Mouse (Mus musculus): ENCODE measurements around the gene Clpb. TPM values are rescaled to one million over a fixed set of nuclear protein-coding genes. Genes with fewer than 3 reads are reported as not detected.

Clpb gene
- polyA plus RNA-seq, 1 experiment: 16.8 TPM

GRCm38 (mm10) chr7:101681565-101682071 lies 18.2 kb downstream of the Clpb start:
- Histone ChIP-seq H3K27ac (ENCODE audit: control insufficient read depth, insufficient read depth, low read length) (no peak overlapping the region), H3K4me3 (ENCODE audit: control insufficient read depth, insufficient read depth, low read length) (no peak overlapping the region), H3K36me3 (ENCODE audit: control insufficient read depth, insufficient read depth, low read length) (no peaks in the 10 kb centered on the region), H3K27me3 (ENCODE audit: control insufficient read depth, insufficient read depth, low read length) (no peaks in the 10 kb centered on the region), H3K4me1 (replicated peaks; ENCODE audit: control insufficient read depth, insufficient read depth, low read length) (no peaks in the 10 kb centered on the region)
- no peak for DNase-seq
- WGBS: 98% methylated on average over 6 of the region's 6 CpGs
- TF ChIP-seq POLR2A (IDR thresholded peaks at IDR 0.05; ENCODE audit: control insufficient read depth, extremely low read depth, insufficient read depth, low read length, poor library complexity): no peak
- TF ChIP-seq CTCF (IDR thresholded peaks at IDR 0.05; ENCODE audit: borderline replicate concordance, control insufficient read depth, extremely low read depth, insufficient read depth, low read length, poor library complexity): no peak

- no peaks in the 10 kb centered on the region for H3K27me3 ChIP-seq (ENCODE audit: control insufficient read depth, insufficient read depth, low read length)
- TF ChIP-seq CTCF (IDR thresholded peaks at IDR 0.05; ENCODE audit: borderline replicate concordance, control insufficient read depth, extremely low read depth, insufficient read depth, low read length, poor library complexity) (no peak), POLR2A (IDR thresholded peaks at IDR 0.05; ENCODE audit: control insufficient read depth, extremely low read depth, insufficient read depth, low read length, poor library complexity) (no peak)
- no peak overlapping the region for H3K27ac ChIP-seq (ENCODE audit: control insufficient read depth, insufficient read depth, low read length)
- H3K36me3 ChIP-seq (ENCODE audit: control insufficient read depth, insufficient read depth, low read length): no peaks in the 10 kb centered on the region
- H3K4me3 ChIP-seq (ENCODE audit: control insufficient read depth, insufficient read depth, low read length): no peak overlapping the region
- no peaks in the 10 kb centered on the region for H3K4me1 ChIP-seq (replicated peaks; ENCODE audit: control insufficient read depth, insufficient read depth, low read length)
- no peak for DNase-seq
- 80% methylated on average over 5 of the region's 5 CpGs for WGBS
These were observed 19.5 kb downstream of the Clpb start for GRCm38 (mm10) chr7:101682886-101683285.

DNA sequence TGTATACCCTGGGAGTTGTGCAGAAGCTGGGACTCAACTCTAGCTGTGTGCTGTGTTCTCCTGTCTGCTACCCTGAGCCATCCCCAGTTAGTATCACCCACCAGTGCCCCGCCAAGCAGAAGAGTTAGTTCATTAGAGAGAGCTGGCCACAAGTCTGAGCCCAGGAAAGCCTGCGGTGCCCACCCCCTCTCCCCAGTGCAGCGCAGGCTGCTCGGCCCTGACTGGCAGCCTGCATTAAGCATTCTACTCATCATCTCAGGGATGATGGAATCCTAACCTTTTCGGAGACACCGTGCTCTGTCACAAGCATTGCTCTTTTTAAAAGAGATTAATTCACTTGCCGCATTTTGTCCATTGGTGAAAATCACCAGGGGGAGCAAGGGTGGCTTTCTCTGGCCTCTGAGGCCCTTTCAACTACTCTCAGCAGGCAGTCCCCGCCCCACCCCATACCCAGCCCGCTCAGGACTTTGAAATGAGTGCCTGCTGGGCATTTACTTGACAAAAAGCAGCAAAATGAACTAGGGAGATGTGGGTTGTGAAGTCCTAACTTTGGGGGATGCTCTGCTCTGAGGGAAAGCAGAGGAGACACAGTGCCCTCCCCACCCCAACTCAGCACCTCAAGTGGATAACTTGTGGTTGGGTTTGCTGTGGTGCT lies 20.7 kb downstream of the Clpb start:
- Histone ChIP-seq H3K4me3 (ENCODE audit: control insufficient read depth, insufficient read depth, low read length) (no peak overlapping the region), H3K4me1 (replicated peaks; ENCODE audit: control insufficient read depth, insufficient read depth, low read length) (no peaks in the 10 kb centered on the region), H3K27ac (ENCODE audit: control insufficient read depth, insufficient read depth, low read length) (no peak overlapping the region), H3K36me3 (ENCODE audit: control insufficient read depth, insufficient read depth, low read length) (no peaks in the 10 kb centered on the region), H3K27me3 (ENCODE audit: control insufficient read depth, insufficient read depth, low read length) (no peaks in the 10 kb centered on the region)
- 96% methylated on average over 9 of the region's 9 CpGs for WGBS
- no peak for DNase-seq
- TF ChIP-seq POLR2A (IDR thresholded peaks at IDR 0.05; ENCODE audit: control insufficient read depth, extremely low read depth, insufficient read depth, low read length, poor library complexity) (no peak), CTCF (IDR thresholded peaks at IDR 0.05; ENCODE audit: borderline replicate concordance, control insufficient read depth, extremely low read depth, insufficient read depth, low read length, poor library complexity) (no peak)

DNA sequence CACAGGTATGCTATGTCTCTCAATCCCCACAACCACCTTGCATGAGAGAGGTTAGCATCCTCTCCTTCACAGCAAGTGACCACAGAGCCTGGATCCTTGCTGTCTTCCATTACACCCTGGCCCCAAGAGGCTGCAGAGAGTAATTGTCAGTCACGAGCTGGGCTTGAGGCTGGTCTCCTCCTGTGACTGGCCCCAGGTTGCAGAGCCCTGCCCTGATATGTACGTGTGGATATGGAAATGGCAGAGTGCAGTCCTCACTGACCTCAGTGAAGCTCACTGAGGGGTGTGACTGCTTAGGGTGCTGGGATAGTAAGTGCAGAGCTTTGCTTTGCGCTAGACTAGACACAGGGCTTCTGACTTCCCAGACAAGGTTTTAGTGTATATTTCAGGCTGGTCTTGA lies 21.2 kb downstream of the Clpb start:
- Histone ChIP-seq H3K4me3 (ENCODE audit: control insufficient read depth, insufficient read depth, low read length) (no peak overlapping the region), H3K36me3 (ENCODE audit: control insufficient read depth, insufficient read depth, low read length) (no peaks in the 10 kb centered on the region), H3K27me3 (ENCODE audit: control insufficient read depth, insufficient read depth, low read length) (no peaks in the 10 kb centered on the region), H3K27ac (ENCODE audit: control insufficient read depth, insufficient read depth, low read length) (no peak overlapping the region), H3K4me1 (replicated peaks; ENCODE audit: control insufficient read depth, insufficient read depth, low read length) (no peaks in the 10 kb centered on the region)
- TF ChIP-seq CTCF (IDR thresholded peaks at IDR 0.05; ENCODE audit: borderline replicate concordance, control insufficient read depth, extremely low read depth, insufficient read depth, low read length, poor library complexity) (no peak), POLR2A (IDR thresholded peaks at IDR 0.05; ENCODE audit: control insufficient read depth, extremely low read depth, insufficient read depth, low read length, poor library complexity) (no peak)
- no peak for DNase-seq
- WGBS: 92% methylated on average over 3 of the region's 3 CpGs

DNA sequence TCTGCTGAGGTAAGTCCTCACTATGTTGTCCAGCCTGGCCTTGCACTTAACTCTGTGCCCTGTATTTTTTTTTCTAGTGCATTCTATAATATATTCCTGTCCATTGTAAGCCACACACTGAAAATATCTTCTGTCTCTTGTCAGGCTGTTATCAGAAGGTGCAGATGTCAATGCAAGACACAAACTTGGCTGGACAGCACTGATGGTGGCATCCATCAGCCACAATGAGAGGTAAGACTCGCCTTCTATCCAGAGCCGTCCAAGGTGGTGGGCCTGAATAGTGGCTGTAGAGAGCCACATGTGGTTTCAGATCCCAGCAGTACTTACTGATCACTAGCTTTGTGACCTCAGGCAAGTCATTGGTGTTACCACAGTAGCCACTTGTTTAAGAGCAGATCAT lies 23.7 kb downstream of the Clpb start:
- no peak overlapping the region for H3K4me3 ChIP-seq (ENCODE audit: control insufficient read depth, insufficient read depth, low read length)
- WGBS: 100% methylated on average over 2 of the region's 2 CpGs
- DNase-seq: no peak
- H3K36me3 ChIP-seq (ENCODE audit: control insufficient read depth, insufficient read depth, low read length): no peaks in the 10 kb centered on the region
- H3K27me3 ChIP-seq (ENCODE audit: control insufficient read depth, insufficient read depth, low read length): no peaks in the 10 kb centered on the region
- H3K27ac ChIP-seq (ENCODE audit: control insufficient read depth, insufficient read depth, low read length): no peak overlapping the region
- TF ChIP-seq CTCF (IDR thresholded peaks at IDR 0.05; ENCODE audit: borderline replicate concordance, control insufficient read depth, extremely low read depth, insufficient read depth, low read length, poor library complexity) (no peak), POLR2A (IDR thresholded peaks at IDR 0.05; ENCODE audit: control insufficient read depth, extremely low read depth, insufficient read depth, low read length, poor library complexity) (no peak)
- no peaks in the 10 kb centered on the region for H3K4me1 ChIP-seq (replicated peaks; ENCODE audit: control insufficient read depth, insufficient read depth, low read length)

- no peaks in the 10 kb centered on the region for H3K27me3 ChIP-seq (ENCODE audit: control insufficient read depth, insufficient read depth, low read length)
- DNase-seq: no peak
- WGBS: 94% methylated on average over 2 of the region's 2 CpGs
- H3K27ac ChIP-seq (ENCODE audit: control insufficient read depth, insufficient read depth, low read length): no peak overlapping the region
- TF ChIP-seq POLR2A (IDR thresholded peaks at IDR 0.05; ENCODE audit: control insufficient read depth, extremely low read depth, insufficient read depth, low read length, poor library complexity) (no peak), CTCF (IDR thresholded peaks at IDR 0.05; ENCODE audit: borderline replicate concordance, control insufficient read depth, extremely low read depth, insufficient read depth, low read length, poor library complexity) (no peak)
- no peak overlapping the region for H3K4me3 ChIP-seq (ENCODE audit: control insufficient read depth, insufficient read depth, low read length)
- no peaks in the 10 kb centered on the region for H3K4me1 ChIP-seq (replicated peaks; ENCODE audit: control insufficient read depth, insufficient read depth, low read length)
- H3K36me3 ChIP-seq (ENCODE audit: control insufficient read depth, insufficient read depth, low read length): no peaks in the 10 kb centered on the region
These were observed 27.0 kb downstream of the Clpb start for GRCm38 (mm10) chr7:101690471-101690870.
